Mouse (Mus musculus): ENCODE data around the gene Rbbp5.

Rbbp5 gene

GRCm38 (mm10) chr1:132500535-132500934 lies 23.4 kb downstream of the Rbbp5 start:
- no peak for DNase-seq (ENCODE audit: inconsistent age in 2 of 2, low spot score in 1 of 2)

GRCm38 (mm10) chr1:132505155-132505554 lies 28.0 kb downstream of the Rbbp5 start:
- no peak for DNase-seq (ENCODE audit: inconsistent age in 2 of 2, low spot score in 1 of 2)

GRCm38 (mm10) chr1:132506058-132506457 lies 28.9 kb downstream of the Rbbp5 start, which contains the start of gene Tmem81:
Gene Tmem81, plus strand, starts transcription at chr1:132506230.
- DNase-seq (ENCODE audit: inconsistent age in 2 of 2, low spot score in 1 of 2), result no peak

- no peak for DNase-seq (ENCODE audit: inconsistent age in 2 of 2, low spot score in 1 of 2)
Measured at GRCm38 (mm10) chr1:132506656-132507055, 29.5 kb downstream of the Rbbp5 start.

GRCm38 (mm10) chr1:132509771-132510170 lies 32.6 kb downstream of the Rbbp5 start:
- no peak for DNase-seq (ENCODE audit: inconsistent age in 2 of 2, low spot score in 1 of 2)

- no peak for DNase-seq (ENCODE audit: inconsistent age in 2 of 2, low spot score in 1 of 2)
Measured at GRCm38 (mm10) chr1:132511521-132511920, 34.4 kb downstream of the Rbbp5 start.

- no peak for DNase-seq (ENCODE audit: inconsistent age in 2 of 2, low spot score in 1 of 2)
Measured at GRCm38 (mm10) chr1:132512106-132512505, 34.9 kb downstream of the Rbbp5 start.

- DNase-seq (ENCODE audit: inconsistent age in 2 of 2, low spot score in 1 of 2), result no peak
Measured at GRCm38 (mm10) chr1:132515339-132515738, 38.2 kb downstream of the Rbbp5 start.

GRCm38 (mm10) chr1:132516776-132517175 lies 39.6 kb downstream of the Rbbp5 start:
- no peak for DNase-seq (ENCODE audit: inconsistent age in 2 of 2, low spot score in 1 of 2)

GRCm38 (mm10) chr1:132518621-132519020 lies 41.5 kb downstream of the Rbbp5 start:
- no peak for DNase-seq (ENCODE audit: inconsistent age in 2 of 2, low spot score in 1 of 2)

GRCm38 (mm10) chr1:132519734-132520133 lies 42.6 kb downstream of the Rbbp5 start:
- no peak for DNase-seq (ENCODE audit: inconsistent age in 2 of 2, low spot score in 1 of 2)

GRCm38 (mm10) chr1:132520764-132521163 lies 43.6 kb downstream of the Rbbp5 start:
- DNase-seq (ENCODE audit: inconsistent age in 2 of 2, low spot score in 1 of 2), result peak; percentile 66 to 77

- no peak for DNase-seq (ENCODE audit: inconsistent age in 2 of 2, low spot score in 1 of 2)
Measured at GRCm38 (mm10) chr1:132523048-132523447, 45.9 kb downstream of the Rbbp5 start.

GRCm38 (mm10) chr1:132523920-132524319 lies 46.8 kb downstream of the Rbbp5 start:
- DNase-seq (ENCODE audit: inconsistent age in 2 of 2, low spot score in 1 of 2), result peak in 1 of 2 experiments; percentile 61

GRCm38 (mm10) chr1:132525832-132526231 lies 48.7 kb downstream of the Rbbp5 start:
- peak; percentile 57 to 91 for DNase-seq (ENCODE audit: inconsistent age in 2 of 2, low spot score in 1 of 2)

GRCm38 (mm10) chr1:132528071-132528470 lies 50.9 kb downstream of the Rbbp5 start:
- no peak for DNase-seq (ENCODE audit: inconsistent age in 2 of 2, low spot score in 1 of 2)

- no peak for DNase-seq (ENCODE audit: inconsistent age in 2 of 2, low spot score in 1 of 2)
Measured at GRCm38 (mm10) chr1:132528647-132529334, 51.6 kb downstream of the Rbbp5 start.

GRCm38 (mm10) chr1:132530631-132531191 lies 53.5 kb downstream of the Rbbp5 start:
- DNase-seq (ENCODE audit: inconsistent age in 2 of 2, low spot score in 1 of 2), result no peak

GRCm38 (mm10) chr1:132532521-132532920 lies 55.4 kb downstream of the Rbbp5 start:
- no peak for DNase-seq (ENCODE audit: inconsistent age in 2 of 2, low spot score in 1 of 2)

GRCm38 (mm10) chr1:132533840-132534239 lies 56.7 kb downstream of the Rbbp5 start:
- no peak for DNase-seq (ENCODE audit: inconsistent age in 2 of 2, low spot score in 1 of 2)

GRCm38 (mm10) chr1:132535541-132535940 lies 58.4 kb downstream of the Rbbp5 start:
- DNase-seq (ENCODE audit: inconsistent age in 2 of 2, low spot score in 1 of 2), result no peak

GRCm38 (mm10) chr1:132536416-132536815 lies 59.3 kb downstream of the Rbbp5 start:
- no peak for DNase-seq (ENCODE audit: inconsistent age in 2 of 2, low spot score in 1 of 2)

GRCm38 (mm10) chr1:132537736-132538135 lies 60.6 kb downstream of the Rbbp5 start:
- DNase-seq (ENCODE audit: inconsistent age in 2 of 2, low spot score in 1 of 2), result no peak
